Mouse (Mus musculus): ENCODE results near the gene Nemp2. TPM values are rescaled to one million over a fixed set of nuclear protein-coding genes. Genes with fewer than 3 reads are reported as not detected.
A peak's percentile ranks its signal among the peaks of the same experiment; 100 is the strongest.
"Not testable (repeated sequence)": the region's sequence is repeated elsewhere in the genome, so short reads cannot be mapped to it uniquely, and the experiment has no call there.

Gene Nemp2
- total RNA-seq, 2 experiments from 2014 or later: 4.6 to 4.9 TPM

- no peak for DNase-seq
Measured at GRCm38 (mm10) chr1:52655153-52655552, 24.6 kb downstream of the Nemp2 start.

DNA sequence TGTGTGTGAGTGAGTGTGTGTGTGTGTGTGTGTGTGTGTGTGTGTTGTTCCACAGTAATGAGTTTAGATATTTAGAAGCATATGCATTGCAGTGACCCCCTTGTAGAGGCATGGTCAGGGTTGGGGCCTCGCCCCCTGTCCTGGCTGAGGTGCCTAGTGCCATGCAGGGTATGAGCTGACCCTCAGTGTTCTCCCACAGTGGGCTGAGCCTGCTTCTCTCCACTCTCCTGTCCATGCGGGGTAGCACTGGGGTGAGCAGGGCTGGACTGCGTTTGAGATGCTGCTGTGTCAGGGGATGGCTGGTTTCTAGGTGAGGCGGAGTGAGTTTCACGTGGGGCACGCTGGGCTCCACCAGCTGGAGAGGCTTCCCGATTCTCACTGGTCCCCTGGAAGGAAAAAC is 27.7 kb downstream of the Nemp2 start:
- no peak for DNase-seq

- DNase-seq: no peak
Measured at GRCm38 (mm10) chr1:52660278-52660677, 29.8 kb downstream of the Nemp2 start.

DNA sequence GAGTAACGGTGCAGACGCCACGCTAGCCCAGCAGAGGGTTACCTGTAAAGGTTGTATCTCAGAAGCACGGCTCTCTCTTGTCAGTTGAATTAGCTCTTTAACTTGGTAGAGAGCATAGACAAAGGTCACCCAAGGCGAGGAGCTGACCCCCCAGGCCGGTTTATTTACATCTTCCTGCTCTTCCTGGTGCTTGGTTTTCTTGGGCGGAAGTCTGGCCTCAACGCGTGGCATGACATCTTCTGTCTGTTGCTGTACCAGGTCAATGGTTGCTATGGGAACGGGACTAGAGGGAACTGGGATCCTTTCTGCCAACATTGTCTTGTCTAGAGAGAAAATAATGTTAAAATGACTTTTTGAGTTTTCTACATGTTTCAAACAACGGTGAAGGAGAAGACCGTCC is 30.3 kb downstream of the Nemp2 start:
- no peak for DNase-seq

DNA sequence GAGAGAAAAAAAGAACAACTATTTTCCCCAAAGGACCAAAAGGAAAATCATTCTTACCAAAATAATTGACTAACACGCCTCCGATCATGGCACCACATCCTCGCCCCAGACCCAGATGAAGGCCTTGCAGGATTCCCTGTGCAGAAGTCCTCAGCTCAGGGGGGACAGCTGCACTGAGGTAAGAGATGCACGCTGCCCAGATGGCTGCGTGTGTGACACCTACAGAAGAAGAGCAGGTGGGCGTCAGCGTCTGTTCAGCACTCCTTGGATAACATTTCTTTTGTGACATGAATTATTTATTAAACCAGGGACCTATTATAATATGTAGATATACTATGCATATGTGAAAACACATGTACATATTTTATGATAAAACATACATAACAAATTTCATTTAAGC is 32.7 kb downstream of the Nemp2 start:
- no peak for DNase-seq

DNA sequence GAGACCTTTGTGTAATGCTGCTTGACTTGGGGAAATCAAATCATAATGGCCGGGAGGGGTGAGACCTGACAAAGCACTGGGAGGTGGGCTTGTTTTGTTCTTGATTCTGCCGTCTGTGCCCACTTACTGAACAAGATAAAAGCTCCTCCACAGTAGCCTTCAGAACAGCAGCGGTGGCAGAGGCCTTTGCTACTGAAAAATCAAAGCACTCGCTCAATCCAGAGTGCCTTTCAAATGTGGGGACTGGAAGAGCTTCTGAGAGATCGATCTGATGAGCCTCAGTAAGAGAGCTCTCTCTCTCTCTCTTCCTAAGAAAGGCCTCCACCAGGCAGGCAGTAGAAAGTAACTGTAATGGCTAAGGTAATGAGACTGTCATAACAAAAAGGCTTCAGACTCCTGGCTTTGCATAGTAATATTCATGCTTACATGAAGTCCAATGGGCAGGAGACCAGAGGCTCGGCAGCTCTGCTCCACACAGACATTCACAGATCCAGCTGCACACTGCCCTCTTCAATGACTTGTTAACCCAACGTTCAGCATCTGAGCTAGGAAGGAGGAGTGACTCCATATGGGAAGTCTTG is 38.3 kb downstream of the Nemp2 start:
- no peak for DNase-seq

GRCm38 (mm10) chr1:52669931-52670330 is 39.4 kb downstream of the Nemp2 start:
- no peak for DNase-seq

DNA sequence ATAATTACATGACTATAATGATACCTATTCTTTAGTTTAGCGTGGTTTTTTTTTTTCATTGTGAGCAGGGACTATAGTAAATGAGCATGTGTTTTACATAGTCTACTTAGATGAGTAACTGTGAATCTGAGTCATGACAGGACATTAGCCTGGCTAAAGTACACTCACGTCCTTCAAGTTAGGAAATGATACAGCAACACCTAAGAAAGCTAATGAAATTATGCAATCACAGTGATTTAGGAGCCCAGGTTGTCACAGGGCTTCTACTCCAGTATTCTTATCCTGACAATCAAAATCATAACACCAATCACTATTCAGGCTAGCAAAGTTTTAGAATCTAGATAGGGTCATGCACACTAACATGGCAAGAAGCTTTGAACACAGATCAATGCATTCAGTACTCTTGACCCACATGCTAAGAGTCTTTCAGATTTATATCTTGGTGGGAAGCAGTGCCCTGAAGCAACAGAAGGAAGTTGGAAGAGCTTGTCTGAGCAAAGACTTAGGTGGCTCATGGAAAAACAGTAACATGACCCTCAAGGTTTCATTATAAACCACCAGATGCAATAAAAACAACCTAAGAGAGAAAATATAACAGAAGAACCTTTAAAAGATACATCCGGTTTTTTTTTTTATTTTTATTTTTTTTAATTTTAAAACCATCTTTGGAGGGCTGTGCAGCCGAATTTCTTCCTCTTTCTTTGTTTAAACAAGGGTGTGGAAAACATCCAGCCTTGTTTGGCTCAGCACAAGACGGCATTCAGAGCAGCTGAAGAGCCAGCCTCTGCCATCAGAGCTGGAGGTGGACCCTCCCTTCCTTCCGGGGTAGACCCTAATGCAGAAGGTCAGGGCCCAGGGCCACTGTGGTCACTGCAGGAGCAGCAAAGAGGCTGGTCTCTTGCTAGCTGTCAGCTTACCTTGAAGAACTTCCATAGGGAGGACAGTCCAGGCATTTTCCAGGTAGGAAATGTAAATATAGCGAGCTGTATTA is 45.4 kb downstream of the Nemp2 start:
- peak; percentile 17 for DNase-seq

GRCm38 (mm10) chr1:52676621-52677020 is 46.1 kb downstream of the Nemp2 start:
- peak; percentile 73 for DNase-seq

- DNase-seq: no peak
Measured at GRCm38 (mm10) chr1:52683550-52683949, 53.0 kb downstream of the Nemp2 start.

DNA sequence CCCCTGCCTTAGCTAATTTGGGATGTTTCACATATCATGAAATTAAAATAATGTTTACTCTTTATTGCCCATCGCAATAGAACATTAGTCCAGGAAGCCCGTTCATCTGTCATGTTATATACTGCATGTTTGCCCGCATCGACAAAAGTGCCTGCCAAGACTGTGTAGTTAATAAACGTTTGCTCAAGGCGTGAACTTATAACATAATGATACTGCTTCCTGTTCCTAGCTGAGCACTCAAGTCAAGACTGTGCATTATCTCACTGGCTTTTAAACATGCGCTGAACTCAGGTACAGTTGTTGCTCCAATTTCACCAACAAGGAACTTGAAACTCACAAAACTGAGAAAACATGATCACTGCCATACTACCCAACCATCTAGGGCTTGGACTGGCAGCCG is 57.1 kb downstream of the Nemp2 start:
- no peak for DNase-seq

DNA sequence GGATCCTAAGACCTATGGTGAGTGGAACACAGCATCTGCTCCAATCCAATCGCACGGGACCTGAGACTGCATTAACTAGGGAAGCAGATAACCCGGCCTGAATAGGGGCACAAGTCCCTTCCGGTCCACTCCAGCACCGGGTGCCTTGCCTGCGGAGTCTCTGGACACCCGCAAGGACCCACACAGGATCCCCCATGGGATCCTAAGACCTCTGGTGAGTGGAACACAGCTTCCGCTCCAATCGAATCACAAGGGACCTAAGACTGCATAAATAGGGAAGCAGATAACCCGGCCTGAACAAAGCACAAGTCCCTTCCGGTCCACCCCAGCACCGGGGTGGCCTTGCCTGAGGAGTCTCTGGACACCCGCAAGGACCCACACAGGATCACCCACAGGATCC is 64.0 kb downstream of the Nemp2 start:
- DNase-seq: not testable (repeated sequence)

Other genes starting within 250 kb of the Nemp2 start
- 10 to 100 TPM; 36.2 to 36.8 TPM for gene Nab1, start 130.0 kb upstream of the Nemp2 start, total RNA-seq (2021)
- 10 to 100 TPM; 14.3 to 15.2 TPM for gene Mfsd6, start 96.8 kb downstream of the Nemp2 start, total RNA-seq (2021)
- 10 to 100 TPM; 20.5 to 22.3 TPM for gene Inpp1, start 187.0 kb downstream of the Nemp2 start, total RNA-seq (2021)
- 10 to 100 TPM; 45.3 to 47.2 TPM for gene Hibch, start 214.2 kb downstream of the Nemp2 start, total RNA-seq (2021)